Mouse (Mus musculus) spleen, postnatal 14 days (tissue): ENCODE results near the gene Syt1.

Experiments used
- DNase-seq, 2 experiments: peaks; one replicate each; pipeline ENCODE4 v3.0.0; 2021 to 2022; ENCODE audit warnings: low spot score in 2 of 2

Gene Syt1

GRCm38 (mm10) chr10:108577611-108578010, 433.2 kb downstream of the Syt1 start:
- no peak for DNase-seq

DNA sequence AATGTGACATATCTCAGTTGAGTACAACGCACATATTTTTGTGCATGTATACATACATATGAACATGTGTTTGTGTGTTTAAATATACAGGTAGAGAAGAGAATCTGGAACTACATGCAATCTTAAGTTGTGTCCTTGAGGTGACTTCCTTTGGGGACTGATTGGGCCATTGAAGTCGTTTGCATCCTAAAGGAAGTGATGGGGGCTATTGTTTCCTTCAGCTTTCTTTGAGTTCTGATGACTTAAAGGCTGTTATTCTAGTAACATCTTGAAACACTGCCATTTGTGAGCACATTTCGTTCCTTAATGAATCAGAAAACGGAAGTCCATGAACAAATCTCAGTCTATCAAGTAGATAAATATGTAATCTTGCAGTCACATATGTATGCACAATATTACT, 438.0 kb downstream of the Syt1 start:
- no peak for DNase-seq

GRCm38 (mm10) chr10:108571104-108571503, 439.7 kb downstream of the Syt1 start:
- DNase-seq = no peak

DNA sequence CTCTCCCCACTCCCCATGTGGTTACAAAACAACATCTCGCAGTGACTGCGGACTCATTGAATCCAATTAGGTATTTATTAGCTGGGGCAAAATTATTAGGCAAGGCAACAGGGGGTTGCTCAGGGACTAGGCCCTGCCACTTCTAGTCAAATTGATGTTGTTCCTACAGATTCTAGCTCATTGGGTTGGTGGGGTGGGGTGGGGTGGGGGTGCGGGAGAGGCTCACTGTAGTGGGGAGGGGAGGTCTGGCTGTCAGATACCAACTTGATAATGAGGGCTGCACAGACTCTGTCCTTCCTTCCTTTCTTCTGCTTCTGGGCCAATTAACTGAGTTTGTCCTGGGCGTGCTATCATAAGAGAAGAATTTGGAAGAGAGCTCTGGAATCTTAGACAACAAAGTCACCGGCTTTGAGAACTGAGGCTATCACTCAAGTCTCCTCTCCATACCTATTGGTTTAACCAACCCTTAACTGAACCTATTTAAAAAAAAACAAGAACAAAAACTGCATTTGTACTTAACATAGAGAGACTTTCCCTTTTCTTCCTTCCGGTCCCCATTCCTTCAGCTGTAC, 441.1 kb downstream of the Syt1 start:
- no peak for DNase-seq

DNA sequence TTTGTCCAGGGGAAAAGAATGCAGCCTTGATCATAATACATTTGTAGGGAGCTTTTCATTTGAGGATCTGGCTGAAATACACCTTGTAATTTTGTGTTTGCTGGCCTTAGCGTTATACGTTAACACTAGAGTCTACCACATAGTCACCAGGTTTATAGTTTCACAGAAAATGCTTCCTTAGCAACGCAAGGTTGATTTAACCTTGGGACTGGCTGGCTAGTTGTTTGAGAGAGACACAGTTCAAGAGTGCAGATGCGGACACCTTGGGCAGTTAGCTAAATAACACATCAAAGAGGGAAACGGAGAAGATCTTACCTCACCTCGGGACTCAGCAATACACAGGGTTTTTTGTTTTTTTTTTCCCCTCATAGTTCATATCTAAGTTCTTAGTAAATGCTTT, 441.9 kb downstream of the Syt1 start:
- DNase-seq = no peak

GRCm38 (mm10) chr10:108568136-108568535, 442.6 kb downstream of the Syt1 start:
- no peak for DNase-seq

DNA sequence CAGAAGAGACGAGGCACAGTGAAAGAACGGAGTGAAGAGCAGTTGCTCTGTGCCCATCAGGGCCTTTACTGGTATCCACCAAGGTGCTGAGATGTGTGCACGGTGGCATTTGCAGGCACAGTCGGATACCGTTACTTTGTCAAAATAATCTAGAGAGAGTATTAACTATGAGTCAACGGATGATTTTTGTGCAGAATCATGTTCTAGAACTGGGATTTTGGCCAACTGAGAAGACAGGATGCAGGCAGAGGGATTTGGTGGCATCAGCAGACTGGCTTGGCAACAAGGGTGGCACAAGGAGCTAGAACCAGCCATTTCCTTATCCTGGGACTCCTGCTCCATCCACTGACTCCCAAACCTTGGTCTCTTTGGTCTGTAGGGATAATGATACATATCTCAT, 443.3 kb downstream of the Syt1 start:
- no peak for DNase-seq

- no peak for DNase-seq
Observed at GRCm38 (mm10) chr10:108559607-108559908, 451.2 kb downstream of the Syt1 start.

DNA sequence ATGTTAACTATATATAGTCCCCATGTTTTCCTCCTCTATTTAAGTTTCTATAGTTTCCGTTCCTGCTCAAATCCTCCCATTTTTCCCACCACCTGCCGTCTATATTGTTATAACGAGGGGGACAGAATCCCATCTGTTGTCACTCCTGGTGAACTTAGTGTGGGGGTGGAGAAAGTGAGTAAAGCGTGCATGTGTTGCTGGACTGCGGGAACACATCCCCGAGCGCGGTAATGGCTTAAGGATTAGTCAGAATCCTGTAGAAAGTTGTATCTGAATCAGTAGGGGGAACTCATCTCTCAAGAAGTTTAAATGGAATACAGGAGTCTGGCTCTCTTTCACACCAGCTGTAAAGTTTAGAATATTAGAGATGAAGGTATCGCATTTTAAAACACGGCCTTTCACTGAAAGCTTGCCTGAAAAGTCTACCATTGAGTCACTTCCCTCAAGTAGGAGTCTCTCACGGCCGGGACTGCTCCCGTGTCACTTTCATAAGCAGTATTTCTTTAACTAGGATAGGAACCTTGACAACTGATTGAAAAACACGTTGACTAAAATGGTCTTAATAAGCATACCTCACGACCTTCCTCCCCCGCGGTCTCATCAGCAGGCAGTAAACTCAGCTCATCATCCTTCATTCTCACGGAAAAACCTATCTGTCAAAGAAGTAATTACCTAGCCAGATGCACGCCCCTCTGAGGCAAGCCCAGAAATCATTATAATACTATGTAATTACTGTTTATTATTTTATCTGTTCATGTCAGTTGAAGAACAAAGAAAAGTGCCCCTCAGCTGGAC, 451.8 kb downstream of the Syt1 start:
- no peak for DNase-seq

- no peak for DNase-seq
Observed at GRCm38 (mm10) chr10:108552544-108552943, 458.2 kb downstream of the Syt1 start.

- no peak for DNase-seq
Observed at GRCm38 (mm10) chr10:108545715-108546114, 465.1 kb downstream of the Syt1 start.

DNA sequence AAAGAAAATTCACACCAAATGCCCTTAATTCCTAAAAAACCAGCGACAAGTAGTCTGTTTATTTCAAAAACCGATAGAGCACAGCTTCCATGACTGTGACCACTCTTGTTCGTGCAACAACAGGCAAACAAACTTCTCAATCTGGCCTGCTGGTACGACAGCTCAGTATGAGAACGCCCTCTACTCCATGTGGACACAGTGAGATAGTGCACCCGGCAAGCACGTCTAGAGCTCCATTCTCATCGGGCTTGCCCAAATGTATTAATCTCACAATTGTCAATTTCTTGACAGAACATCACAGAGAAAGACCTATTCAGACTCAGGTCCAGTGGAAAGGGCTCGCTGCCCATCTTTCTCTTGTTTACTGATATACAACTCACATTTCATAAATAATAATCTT, 469.2 kb downstream of the Syt1 start:
- DNase-seq = no peak

DNA sequence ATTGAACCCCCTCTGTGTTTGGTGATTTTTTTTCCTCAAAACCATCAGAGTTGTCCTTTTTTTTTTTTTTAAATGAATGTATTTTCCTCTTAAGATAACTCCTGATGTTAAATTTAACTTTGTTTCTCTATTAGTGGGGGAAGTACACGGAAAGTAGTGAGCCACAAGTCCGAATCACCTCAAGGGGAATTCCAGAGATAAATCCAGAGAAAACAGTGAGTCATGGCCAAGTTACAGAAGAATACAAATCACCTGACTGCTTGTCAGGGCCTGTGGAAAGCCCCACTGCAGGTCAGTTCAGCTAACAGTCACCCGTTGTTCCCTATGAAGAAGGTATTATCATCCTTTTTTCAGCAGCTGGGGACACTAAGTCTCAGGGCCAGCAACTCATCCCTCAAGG, 472.2 kb downstream of the Syt1 start:
- DNase-seq = no peak

DNA sequence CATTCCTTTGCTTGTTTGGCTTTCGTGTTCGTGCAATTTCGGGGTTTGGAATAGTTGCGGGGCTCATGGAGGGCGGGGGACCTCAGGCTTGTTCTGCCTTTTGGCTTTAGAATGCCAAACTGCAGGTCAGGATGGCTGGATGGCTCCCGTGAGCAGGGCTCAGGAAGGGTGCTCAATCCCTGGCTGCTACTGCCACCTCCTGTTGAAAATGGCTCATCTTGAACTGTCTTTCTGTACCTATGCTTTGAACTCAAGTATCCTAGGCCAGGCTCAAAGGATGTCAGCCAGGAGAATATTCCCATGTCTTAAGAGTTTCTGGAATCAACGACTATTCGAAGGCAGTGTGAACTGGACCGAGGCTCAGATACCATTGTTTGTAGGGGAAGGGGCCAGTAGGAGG, 473.1 kb downstream of the Syt1 start:
- DNase-seq = no peak

GRCm38 (mm10) chr10:108535922-108536321, 474.9 kb downstream of the Syt1 start:
- DNase-seq = no peak

DNA sequence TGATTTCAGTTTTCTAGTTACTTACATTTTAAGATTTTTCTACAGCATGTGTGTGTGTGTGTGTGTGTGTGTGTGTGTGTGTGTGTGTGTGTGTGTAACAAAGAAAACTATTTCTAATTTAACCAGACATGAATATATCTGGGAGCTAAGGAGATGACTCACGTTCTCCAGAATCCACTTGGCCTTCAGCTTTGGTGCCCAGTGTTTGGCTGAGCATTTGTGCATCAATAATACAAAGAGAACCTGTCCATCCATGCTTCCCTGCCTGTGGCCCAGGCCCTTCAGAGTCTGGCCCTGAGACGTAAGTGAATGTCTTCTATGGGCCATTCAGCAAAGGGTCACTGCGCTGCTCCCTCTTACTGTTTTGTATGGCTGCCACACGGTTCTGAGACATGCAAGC, 476.7 kb downstream of the Syt1 start:
- DNase-seq = no peak

DNA sequence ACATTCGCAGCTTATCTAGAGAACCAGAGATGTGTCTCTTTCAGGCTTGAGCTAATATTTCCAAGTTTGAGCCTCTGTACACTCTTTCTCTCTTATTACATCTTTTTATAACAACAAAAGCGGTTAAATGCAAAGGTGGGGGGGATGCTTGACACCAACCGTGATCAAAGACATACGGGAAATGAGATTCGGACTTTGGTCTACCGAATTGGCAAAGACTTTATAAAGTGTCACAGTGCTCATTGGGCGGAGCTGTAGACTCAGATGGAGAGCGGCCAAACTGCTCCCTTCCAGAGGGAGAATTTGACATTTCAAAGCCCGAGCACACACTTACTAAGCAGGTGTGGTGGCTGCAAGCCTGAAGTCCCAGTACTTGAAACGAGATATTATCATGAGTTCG, 477.9 kb downstream of the Syt1 start:
- no peak for DNase-seq

DNA sequence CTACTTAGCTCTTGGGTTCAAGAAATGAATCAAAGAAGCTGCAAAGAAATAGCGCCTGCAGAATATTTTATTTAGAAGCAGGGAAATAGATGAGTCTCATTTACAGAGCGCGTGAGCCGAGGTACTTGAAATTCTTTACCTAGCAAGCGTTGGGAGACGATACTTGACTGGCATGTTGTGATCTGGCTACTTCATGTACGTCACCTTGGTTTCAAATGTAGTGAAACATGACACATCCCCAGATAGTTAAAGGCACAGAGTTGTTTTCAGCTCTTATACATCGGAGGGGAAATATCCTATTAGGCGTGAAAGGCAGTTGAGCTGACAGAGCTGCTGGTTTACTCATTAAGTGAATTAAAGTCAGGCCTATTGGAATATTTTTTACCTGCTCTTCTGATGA, 478.5 kb downstream of the Syt1 start:
- DNase-seq = no peak

DNA sequence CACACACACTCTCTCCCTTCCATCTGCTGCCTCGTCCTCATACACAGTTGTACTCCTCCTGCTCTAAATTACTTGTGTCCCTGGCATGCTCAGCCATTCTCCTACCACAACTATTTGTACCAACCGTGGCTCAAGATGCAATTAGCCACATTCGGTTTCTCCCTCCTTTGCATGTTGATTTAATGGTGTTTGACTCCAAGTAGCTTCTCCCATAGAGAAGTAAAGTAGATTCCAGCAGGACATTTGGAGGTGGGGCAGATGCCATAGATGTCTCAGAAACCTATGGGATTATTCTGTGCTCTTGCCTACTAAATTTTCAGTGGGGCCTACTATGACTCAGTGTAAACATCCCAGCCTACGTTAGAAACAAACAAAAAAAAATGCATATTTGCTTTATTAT, 479.1 kb downstream of the Syt1 start:
- no peak for DNase-seq

- DNase-seq = no peak
Observed at GRCm38 (mm10) chr10:108531111-108531510, 479.7 kb downstream of the Syt1 start.

DNA sequence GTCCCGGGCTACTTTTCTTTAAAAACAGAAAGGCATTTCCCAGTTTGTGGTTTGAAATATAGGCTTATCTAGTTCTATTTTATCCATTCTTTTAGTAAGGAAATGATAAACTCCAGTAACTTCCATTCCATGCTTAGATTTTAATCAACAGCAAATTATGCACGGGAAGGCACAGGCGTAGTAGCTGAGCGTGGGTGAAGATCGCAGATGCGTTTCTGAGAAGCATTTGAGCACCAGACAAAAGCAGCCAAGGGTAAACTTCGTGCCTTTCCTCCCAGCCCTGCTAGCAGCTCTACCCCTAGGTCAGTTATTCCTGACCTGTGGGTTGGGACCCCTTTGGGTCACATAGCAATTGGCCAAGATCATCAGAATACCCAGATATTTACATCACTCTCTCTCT, 482.4 kb downstream of the Syt1 start:
- no peak for DNase-seq

- no peak for DNase-seq
Observed at GRCm38 (mm10) chr10:108525506-108525905, 485.3 kb downstream of the Syt1 start.

GRCm38 (mm10) chr10:108524306-108525029, 486.3 kb downstream of the Syt1 start:
- DNase-seq = no peak
